Mouse (Mus musculus): Measurements from ENCODE around the gene Cd3d.

- no peak for TF ChIP-seq CTCF (IDR thresholded peaks at IDR 0.05; ENCODE audit: low read depth)
- TF ChIP-seq EP300 (IDR thresholded peaks at IDR 0.05; ENCODE audit: low read depth) = no peak
Measured at GRCm38 (mm10) chr9:44998138-44998537, 16.6 kb downstream of the Cd3d start.
